Mouse (Mus musculus): Measurements from ENCODE around the gene Homer2.

Gene Homer2

DNA sequence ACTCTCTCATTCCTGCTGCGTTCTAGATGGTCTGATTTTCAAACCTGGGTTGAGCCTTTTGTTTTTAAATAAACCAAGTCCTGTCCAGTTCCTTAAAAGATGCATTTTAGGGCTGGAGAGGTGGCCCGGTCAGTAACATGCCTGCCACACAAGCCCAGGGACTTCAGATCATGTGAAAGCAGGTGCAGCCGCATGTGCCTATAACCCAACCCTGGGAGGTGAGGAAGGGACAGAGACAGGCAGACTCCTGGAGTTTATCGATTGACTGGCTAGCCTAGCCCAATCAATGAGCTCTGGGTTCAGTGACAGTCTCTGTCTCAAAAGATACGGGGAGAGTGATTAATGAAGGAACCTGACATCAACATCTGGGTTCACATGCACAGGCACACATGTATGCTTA is 146.1 kb downstream of the Homer2 start:
- no peak for DNase-seq (ENCODE audit: low spot score in 2 of 2)

GRCm38 (mm10) chr7:81560101-81561049 is 147.0 kb downstream of the Homer2 start:
- DNase-seq (ENCODE audit: low spot score in 2 of 2), result no peak

DNA sequence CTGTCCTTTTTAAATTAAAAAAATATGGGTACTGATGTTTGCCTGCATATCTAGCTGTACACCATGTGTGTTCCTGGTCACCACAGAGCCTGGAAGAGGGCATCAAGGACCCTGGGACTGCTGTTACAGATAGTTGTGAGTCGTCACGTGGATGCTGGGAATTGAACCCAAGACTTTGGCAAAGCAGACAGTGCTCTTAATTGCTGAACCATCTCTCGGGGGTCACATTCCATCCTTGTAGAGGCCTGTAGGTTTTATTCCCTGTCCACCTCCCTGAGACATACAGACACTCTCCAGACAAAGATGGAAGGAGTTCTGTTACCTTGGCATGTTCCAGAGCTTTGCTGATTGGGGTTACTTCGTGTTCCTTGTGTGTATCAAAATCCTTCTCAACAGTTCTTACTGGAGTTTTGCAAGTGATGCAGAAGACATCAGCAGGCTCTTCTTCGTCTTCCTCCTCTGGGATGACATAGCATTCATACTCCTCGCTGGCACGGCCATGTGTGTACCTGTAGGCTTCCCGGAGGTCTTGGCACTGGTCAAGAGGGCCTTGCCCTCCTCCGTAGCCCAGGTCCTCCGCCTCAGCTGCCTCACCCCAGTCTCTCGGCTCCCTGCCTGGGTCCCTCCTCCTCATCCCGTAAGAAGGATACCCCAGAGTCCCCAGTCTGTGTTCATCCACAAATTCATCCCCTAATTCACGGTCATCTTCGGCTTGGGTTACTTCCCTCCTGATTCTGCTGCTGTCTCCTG is 147.9 kb downstream of the Homer2 start:
- no peak for DNase-seq (ENCODE audit: low spot score in 2 of 2)

DNA sequence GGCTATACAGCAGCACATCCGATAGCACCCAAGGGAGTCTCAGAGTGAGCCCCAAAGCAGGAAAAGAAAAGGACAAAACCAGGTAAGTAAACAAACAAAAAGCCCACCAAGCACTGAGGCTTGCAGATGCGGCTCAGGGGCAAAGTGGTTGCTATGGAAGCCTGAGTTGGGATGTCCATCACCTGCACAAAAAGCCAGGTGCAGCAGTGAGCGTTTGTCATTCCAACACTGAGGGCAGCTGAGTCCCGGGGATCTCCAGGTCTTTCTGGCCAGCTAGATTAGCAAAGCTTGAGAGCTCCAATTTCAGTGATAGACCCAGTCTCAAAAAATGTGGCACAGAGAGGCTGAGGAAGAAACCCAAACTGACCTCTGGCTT is 149.4 kb downstream of the Homer2 start:
- DNase-seq (ENCODE audit: low spot score in 2 of 2), result no peak

DNA sequence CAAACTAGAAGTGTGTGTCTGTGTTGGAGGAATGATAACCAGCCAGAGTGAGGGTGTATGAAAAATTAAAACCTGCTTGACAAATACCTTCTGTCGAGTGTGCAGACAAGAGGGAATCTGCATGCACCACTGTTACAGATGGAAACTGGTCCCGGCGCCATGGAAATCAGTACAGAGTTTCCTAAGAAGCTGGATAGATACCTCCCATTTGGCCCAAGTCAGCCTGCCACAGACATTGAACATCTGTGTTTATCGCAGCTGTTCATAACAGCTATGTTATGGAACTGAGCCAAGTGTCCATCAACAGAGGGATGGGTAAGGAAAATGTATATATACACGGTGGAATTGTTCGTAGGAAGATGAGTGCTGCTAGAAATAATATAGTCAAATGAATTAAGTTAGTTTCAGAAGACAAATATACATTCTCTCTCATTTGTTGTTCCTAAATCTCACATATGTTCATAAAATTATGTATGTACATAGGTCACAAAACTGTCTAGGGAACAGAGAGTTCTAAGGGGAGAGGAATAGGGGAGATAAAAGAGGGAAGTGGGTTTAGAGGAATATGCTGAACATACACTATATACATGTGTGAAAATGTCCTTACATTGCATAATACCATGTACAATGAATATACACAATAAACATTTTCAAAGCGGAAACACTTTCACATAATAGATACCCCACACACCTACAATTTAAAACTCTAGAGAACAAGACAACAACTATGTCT is 149.9 kb downstream of the Homer2 start:
- DNase-seq (ENCODE audit: low spot score in 2 of 2), result no peak

DNA sequence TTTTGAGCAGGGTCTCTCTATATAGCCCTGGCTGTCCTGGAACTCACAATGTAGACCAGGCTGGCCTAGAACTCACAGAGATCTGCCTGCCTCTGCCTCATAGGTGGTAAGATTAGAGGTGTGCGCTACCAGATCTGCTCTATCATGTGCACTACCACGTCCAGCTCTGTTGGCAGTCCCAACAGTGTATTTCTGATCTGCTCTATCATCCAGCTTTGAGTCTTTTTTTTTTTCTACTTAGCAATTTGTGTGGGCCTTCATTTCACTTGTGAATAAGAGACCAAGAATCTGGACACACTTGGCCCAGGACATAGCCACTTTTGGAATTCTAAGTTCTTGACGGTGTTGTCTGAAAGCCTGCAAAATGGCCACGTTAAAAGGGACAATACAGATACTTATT is 150.5 kb downstream of the Homer2 start:
- DNase-seq (ENCODE audit: low spot score in 2 of 2), result no peak

GRCm38 (mm10) chr7:81554369-81554768 is 153.0 kb downstream of the Homer2 start:
- no peak for DNase-seq (ENCODE audit: low spot score in 2 of 2)

DNA sequence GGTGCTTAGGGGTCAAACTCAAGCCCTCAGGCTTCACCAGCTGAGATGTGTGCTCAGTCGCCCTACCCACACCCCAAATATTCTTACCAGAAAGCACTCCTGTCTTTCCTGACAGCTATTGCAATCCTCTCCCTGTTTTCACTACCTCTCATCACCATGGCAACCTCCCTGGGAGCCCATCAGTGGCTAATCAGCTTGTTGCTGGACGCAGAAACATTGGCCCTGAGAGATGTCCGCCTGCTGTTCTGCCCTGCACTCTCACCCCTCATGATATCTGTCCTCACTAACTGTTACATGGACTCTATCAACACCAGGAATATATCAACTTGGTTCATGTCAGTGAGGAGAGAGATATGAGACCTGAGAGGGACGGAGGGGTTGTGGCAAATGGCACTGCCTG is 153.7 kb downstream of the Homer2 start:
- no peak for DNase-seq (ENCODE audit: low spot score in 2 of 2)

Data from natural killer cell, adult 2 months (primary cell).